Mouse (Mus musculus): ENCODE measurements around the gene Slc35e4.
A peak's percentile ranks its signal among the peaks of the same experiment; 100 is the strongest.

DNA sequence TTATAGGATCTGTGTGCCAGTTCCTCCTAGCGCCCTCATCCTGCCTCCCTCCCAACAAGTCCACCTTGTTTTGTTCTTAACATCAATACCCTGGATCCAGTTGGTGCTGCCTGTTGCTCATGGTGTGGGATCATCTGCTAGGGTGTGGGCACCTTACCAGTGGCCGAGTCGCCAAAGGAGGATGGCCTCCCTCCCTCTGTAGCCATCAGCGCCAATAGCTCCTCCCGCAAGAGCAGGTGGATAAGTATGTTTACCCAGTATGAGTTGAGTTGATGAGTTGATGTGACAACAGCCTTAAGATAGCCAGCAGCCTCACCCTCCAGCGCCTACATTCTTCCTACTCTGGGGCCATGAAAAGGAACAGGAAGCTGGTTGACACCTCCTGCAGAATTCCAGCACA lies 14.2 kb downstream of the Slc35e4 start:
- TF ChIP-seq CEBPB (IDR thresholded peaks at IDR 0.05; ENCODE audit: insufficient read depth, poor library complexity, severe bottlenecking) (no peak), POLR2A (IDR thresholded peaks at IDR 0.05; ENCODE audit: insufficient read length, low read depth) (peak; percentile 17), E2F4 (IDR thresholded peaks at IDR 0.05; ENCODE audit: insufficient read depth) (no peak), MAX (IDR thresholded peaks at IDR 0.05; ENCODE audit: low read depth) (no peak), POLR2AphosphoS2 (IDR thresholded peaks at IDR 0.05; ENCODE audit: insufficient read length, low read depth) (no peak), TCF12 (IDR thresholded peaks at IDR 0.05; ENCODE audit: insufficient read depth, poor library complexity, severe bottlenecking) (no peak), REST (IDR thresholded peaks at IDR 0.05; ENCODE audit: insufficient read depth, insufficient read length) (no peak), MYOD1 (IDR thresholded peaks at IDR 0.05; ENCODE audit: control insufficient read depth in 1 of 3, insufficient read length in 2 of 3, low read depth in 2 of 3) (peak in 1 of 3 experiments; percentile 92), USF1 (IDR thresholded peaks at IDR 0.05; ENCODE audit: low read depth) (no peak), MYOG (IDR thresholded peaks at IDR 0.05; ENCODE audit: control insufficient read depth in 1 of 3, insufficient read depth in 1 of 3, insufficient read length in 2 of 3, low read depth in 2 of 3) (peak in 2 of 3 experiments; percentile 24 to 74)

Data from myocyte (in vitro differentiated cells).